Mouse (Mus musculus) liver, embryonic 11.5 days (tissue): ENCODE data around the gene Btbd9. TPM values are rescaled to one million over a fixed set of nuclear protein-coding genes. Genes with fewer than 3 reads are reported as not detected.

Experiments used
- ATAC-seq: fragments of 200-750 bp; cut with Nextera tagmentation; replicated peaks from 2 replicates; pipeline ENCODE4 v1.8.0; 2017; ENCODE audit warnings: moderate number of reproducible peaks, mild to moderate bottlenecking, moderate TSS enrichment, moderate library complexity; ENCODE audit not compliant: low FRiP score
- DNase-seq: peaks from one replicate; pipeline ENCODE4 v3.0.0-alpha.2; 2017; ENCODE audit warnings: low spot score
- H3K27ac ChIP-seq: fragments of 300-500 bp; sonication (generic); 2 replicates; pipeline ENCODE4 v1.5.1; 2014; ENCODE audit warnings: mild to moderate bottlenecking, low read depth, low read length, control low read depth
- H3K27me3 ChIP-seq: fragments of 300-500 bp; sonication (generic); replicated peaks from 2 replicates; pipeline ENCODE4 v1.6.1; 2014; ENCODE audit warnings: low read length, mixed read lengths; ENCODE audit not compliant: control insufficient read depth, insufficient read depth
- H3K36me3 ChIP-seq: fragments of 300-500 bp; sonication (generic); 2 replicates; pipeline ENCODE4 v1.6.1; 2014; ENCODE audit warnings: mild to moderate bottlenecking, low read length, moderate library complexity, mixed read lengths; ENCODE audit not compliant: control insufficient read depth, insufficient read depth
- H3K4me1 ChIP-seq: fragments of 300-500 bp; sonication (generic); replicated peaks from 2 replicates; pipeline ENCODE4 v1.6.1; 2014; ENCODE audit warnings: low read length, mixed read lengths; ENCODE audit not compliant: control insufficient read depth, insufficient read depth
- H3K4me2 ChIP-seq: fragments of 300-500 bp; sonication (generic); 2 replicates; pipeline ENCODE4 v1.6.1; 2014; ENCODE audit warnings: mild to moderate bottlenecking, control low read depth, moderate library complexity
- H3K4me3 ChIP-seq: fragments of 300-500 bp; sonication (generic); 2 replicates; pipeline ENCODE4 v1.5.1; 2014; ENCODE audit warnings: low read depth, low read length, control low read depth
- H3K9ac ChIP-seq: fragments of 300-500 bp; sonication (generic); 2 replicates; pipeline ENCODE4 v1.6.1; 2014; ENCODE audit warnings: low read depth, low read length, control low read depth
- H3K9me3 ChIP-seq: fragments of 300-500 bp; sonication (generic); 2 replicates; pipeline ENCODE4 v1.6.1; 2016; ENCODE audit warnings: low read length, inconsistent platforms, mixed read lengths; ENCODE audit not compliant: control insufficient read depth
- WGBS: fragments of 180-500 bp; shearing (Covaris S2); extraction: QIAGEN DNeasy Blood & Tissue Kit; methylation state at CpG from one replicate; pipeline ENCODE4 v1.1.7; 2014; 5-methylcytosine and 5-hydroxymethylcytosine counted together
- polyA plus RNA-seq: library from polyadenylated mRNA; unstranded; fragments of >200 nt; fragmentation: Nextera tagmentation; extraction: Ambion mirVana; gene quantifications from 2 replicates; pipeline ENCODE4 v1.2.1, GENCODE M21; 2014

Btbd9 gene
- polyA plus RNA-seq, 1 experiment from 2014 or later, result 33.4 TPM

DNA sequence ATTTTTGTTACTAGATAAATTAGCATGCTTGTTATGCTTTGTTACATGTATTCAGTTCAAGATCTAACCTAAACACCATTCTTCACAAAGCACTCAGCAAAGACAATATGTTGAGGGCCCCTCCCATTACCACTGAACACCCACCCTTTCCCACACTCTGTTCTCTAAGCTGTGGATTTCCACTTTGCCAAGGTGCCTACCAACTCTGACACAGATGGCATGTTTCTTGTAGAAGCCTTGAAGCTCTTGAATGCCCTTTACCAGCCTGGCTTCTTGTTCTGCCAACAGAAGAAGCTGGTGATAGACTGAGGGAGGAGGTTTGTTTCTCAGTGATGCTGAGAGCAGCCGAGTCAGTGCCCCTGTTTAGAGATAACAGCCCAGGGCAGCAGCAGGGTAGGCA lies 256.0 kb downstream of the Btbd9 start:
- WGBS, result 39% methylated on average over 1 of the region's 1 CpGs
- Histone ChIP-seq H3K4me3 (no peak overlapping the region), H3K4me1 (no peaks in the 10 kb centered on the region), H3K9ac (no peak overlapping the region), H3K4me2 (no peak overlapping the region), H3K27me3 (no peaks in the 10 kb centered on the region), H3K9me3 (no peaks in the 10 kb centered on the region), H3K36me3 (no peaks in the 10 kb centered on the region), H3K27ac (no peak overlapping the region)
- ATAC-seq, result no peak
- DNase-seq, result no peak

DNA sequence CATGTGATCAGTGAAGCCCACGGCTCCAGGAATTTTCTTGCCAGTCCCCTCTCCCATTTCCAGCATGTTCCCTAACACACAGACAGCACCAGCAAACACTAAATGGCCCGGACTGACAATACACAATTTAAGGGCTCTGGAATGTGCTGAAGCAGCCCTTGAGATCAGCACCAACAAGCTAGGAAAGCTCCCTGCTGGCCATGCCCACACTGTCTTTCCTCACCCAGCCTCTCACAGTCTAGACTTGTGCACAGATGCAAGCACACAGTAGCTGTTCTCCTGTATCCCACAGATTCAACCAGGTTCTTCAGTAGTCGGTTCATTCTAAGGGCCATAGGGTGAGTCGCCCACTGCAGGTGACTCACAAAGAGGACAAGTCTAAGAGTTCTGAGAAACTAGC lies 263.6 kb downstream of the Btbd9 start:
- no peak for DNase-seq

DNA sequence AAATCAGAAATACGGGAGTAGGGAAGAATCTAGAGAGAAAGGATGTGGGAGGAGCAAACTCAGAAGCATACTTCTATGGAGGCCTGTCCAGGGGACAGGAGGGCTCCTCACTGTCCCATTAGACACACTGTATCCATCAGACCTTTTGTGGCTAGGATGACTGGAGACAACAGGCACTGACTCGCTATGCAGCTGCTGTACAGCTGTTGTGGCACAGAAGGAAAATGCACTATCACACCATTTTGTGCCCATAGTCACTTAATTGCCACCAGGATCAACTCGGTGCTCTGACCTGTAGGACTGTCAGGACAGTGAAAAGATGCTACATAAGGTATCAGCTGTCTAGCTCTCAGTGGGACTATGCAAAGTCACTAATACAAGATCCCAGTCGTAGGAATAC lies 266.7 kb downstream of the Btbd9 start:
- Histone ChIP-seq H3K9ac (no peak overlapping the region), H3K27me3 (no peaks in the 10 kb centered on the region), H3K27ac (no peak overlapping the region), H3K4me1 (no peaks in the 10 kb centered on the region), H3K4me3 (no peak overlapping the region), H3K4me2 (no peak overlapping the region), H3K36me3 (no peaks in the 10 kb centered on the region), H3K9me3 (no peaks in the 10 kb centered on the region)
- no peak for ATAC-seq
- 76% methylated on average over 4 of the region's 4 CpGs for WGBS
- no peak for DNase-seq

More for the DNA sequence above, 263.6 kb downstream of the Btbd9 start:
- ATAC-seq, result no peak
- H3K27me3 ChIP-seq, result no peaks in the 10 kb centered on the region
- no peak overlapping the region for H3K4me3 ChIP-seq
- 73% methylated on average over 4 of the region's 4 CpGs for WGBS
- no peaks in the 10 kb centered on the region for H3K4me1 ChIP-seq
- no peaks in the 10 kb centered on the region for H3K9me3 ChIP-seq
- no peak overlapping the region for H3K4me2 ChIP-seq
- no peak overlapping the region for H3K9ac ChIP-seq
- H3K36me3 ChIP-seq, result no peaks in the 10 kb centered on the region
- H3K27ac ChIP-seq, result no peak overlapping the region

DNA sequence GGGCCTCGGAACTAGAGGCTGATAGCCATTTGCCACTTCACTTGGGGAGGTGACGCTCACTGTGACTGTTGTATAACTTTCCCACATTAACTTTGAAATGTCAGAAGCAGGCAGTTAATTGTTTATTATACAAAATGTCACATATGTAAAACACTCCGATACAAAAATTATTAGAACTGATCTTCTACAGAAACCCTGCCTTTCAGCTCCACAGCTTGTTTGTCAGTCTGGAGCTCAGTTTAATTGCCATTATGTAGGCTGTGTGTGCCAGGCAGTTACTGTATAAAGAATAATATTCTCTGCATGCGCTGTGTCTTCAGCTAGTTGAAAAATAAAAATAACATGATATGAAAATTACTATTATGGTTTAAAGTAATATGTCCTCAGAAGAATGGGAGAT lies 267.4 kb downstream of the Btbd9 start:
- Histone ChIP-seq H3K4me1 (no peaks in the 10 kb centered on the region), H3K9me3 (no peaks in the 10 kb centered on the region), H3K36me3 (no peaks in the 10 kb centered on the region), H3K4me3 (no peak overlapping the region), H3K9ac (no peak overlapping the region), H3K4me2 (no peak overlapping the region), H3K27ac (no peak overlapping the region), H3K27me3 (no peaks in the 10 kb centered on the region)
- WGBS, result 78% methylated on average over 4 of the region's 4 CpGs
- DNase-seq, result no peak
- no peak for ATAC-seq

DNA sequence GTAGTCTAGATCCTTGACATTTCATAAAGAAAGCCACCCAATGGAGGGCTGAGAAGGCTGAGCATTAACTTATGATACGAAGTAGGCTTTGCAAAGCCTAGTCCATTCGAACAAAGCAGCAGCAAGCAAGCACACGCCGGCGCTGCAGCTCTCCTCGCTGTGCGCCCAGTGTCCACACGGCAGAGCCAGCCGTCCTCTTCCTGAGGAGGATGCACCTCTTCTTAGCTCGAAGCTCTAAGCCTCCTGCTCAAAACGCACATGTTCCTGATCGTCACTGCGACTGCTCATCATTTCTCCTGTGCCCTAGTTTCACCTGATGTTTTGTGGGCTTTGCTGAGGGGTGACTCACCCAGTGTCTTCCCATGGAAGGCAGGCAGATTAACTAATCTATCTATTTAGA lies 268.0 kb downstream of the Btbd9 start:
- no peak overlapping the region for H3K4me3 ChIP-seq
- no peak for DNase-seq
- ATAC-seq, result no peak
- no peak overlapping the region for H3K27ac ChIP-seq
- H3K4me1 ChIP-seq, result no peaks in the 10 kb centered on the region
- WGBS, result 83% methylated on average over 13 of the region's 13 CpGs
- no peaks in the 10 kb centered on the region for H3K27me3 ChIP-seq
- H3K4me2 ChIP-seq, result no peak overlapping the region
- H3K36me3 ChIP-seq, result no peaks in the 10 kb centered on the region
- no peak overlapping the region for H3K9ac ChIP-seq
- H3K9me3 ChIP-seq, result no peaks in the 10 kb centered on the region

DNA sequence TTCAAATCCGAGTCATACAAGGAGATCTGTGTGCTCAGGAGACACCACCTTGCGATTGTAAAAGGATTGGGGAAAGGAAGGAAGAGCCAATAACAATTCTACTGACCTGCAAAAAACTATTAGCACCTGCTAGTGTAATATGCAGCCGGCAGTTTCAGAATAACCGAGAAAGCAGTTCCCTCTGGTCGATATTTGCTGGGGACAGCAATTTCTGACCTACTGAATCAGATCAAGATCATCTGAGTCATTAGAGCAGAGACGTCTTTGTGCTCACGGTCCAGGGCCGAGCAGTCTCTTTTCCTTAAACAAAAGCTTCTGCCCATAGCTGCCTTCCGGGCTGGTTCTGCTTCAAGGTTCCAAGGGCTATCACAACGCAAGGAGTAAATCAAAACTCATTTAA lies 269.1 kb downstream of the Btbd9 start:
- 73% methylated on average over 10 of the region's 10 CpGs for WGBS

DNA sequence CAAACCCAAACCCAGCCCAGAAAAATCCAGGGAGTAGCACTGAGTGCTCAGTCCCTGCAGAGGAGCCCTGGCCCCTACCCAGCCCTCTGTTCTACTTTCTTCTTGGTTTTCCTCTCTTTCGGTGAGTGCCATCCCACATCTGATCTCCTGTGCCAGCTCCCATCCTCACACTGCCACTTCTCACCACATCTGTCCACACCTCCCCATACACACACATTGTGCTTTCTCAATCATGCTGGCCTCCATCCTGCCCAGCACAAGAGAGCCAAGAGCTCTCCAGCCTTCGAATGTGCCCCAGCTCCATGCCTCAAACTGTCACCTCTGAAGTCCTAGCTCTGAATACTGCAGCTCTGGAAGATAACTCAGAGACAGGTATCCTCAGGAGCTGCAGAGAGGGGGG lies 271.5 kb downstream of the Btbd9 start:
- no peak for ATAC-seq
- no peak for DNase-seq
- WGBS, result 86% methylated on average over 2 of the region's 2 CpGs

More for the DNA sequence above, 269.1 kb downstream of the Btbd9 start:
- Histone ChIP-seq H3K27me3 (no peaks in the 10 kb centered on the region), H3K9me3 (no peaks in the 10 kb centered on the region), H3K4me1 (no peaks in the 10 kb centered on the region), H3K9ac (no peak overlapping the region), H3K4me3 (no peak overlapping the region), H3K4me2 (no peak overlapping the region), H3K36me3 (no peaks in the 10 kb centered on the region), H3K27ac (no peak overlapping the region)
- no peak for DNase-seq
- no peak for ATAC-seq

DNA sequence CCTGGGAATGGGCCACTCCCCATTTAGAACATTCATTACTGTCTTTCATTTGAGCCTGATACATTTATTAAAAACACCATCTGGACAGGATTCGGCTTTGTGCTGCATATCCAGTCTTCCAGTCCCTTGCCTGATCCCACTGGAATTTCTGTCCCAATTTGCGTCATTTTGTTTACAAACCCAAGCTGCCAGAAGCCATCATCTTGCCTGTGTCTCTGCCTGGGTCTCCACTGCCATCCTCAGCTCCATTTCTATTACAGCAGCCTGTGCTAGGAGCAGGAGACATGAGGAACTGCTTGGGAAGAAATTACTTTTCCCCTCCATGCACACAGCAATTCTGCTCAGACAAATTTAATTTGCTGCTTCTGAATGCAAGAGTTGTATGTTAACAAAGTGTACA lies 274.9 kb downstream of the Btbd9 start:
- H3K4me2 ChIP-seq, result no peak overlapping the region
- DNase-seq (no peak), ATAC-seq (no peak)
- no peaks in the 10 kb centered on the region for H3K9me3 ChIP-seq
- H3K27me3 ChIP-seq, result no peaks in the 10 kb centered on the region
- no peak overlapping the region for H3K27ac ChIP-seq
- no peaks in the 10 kb centered on the region; the same call in 1 of the 2 replicates for H3K4me1 ChIP-seq
- no peak overlapping the region for H3K4me3 ChIP-seq
- H3K9ac ChIP-seq, result no peak overlapping the region
- H3K36me3 ChIP-seq, result no peaks in the 10 kb centered on the region
- WGBS, result 79% methylated on average over 2 of the region's 2 CpGs

More for the DNA sequence above, 271.5 kb downstream of the Btbd9 start:
- no peak overlapping the region for H3K4me2 ChIP-seq
- no peak overlapping the region for H3K9ac ChIP-seq
- no peaks in the 10 kb centered on the region for H3K9me3 ChIP-seq
- no peak overlapping the region for H3K4me3 ChIP-seq
- H3K4me1 ChIP-seq, result no peaks in the 10 kb centered on the region
- H3K27me3 ChIP-seq, result no peaks in the 10 kb centered on the region
- H3K36me3 ChIP-seq, result no peaks in the 10 kb centered on the region
- no peak overlapping the region for H3K27ac ChIP-seq

DNA sequence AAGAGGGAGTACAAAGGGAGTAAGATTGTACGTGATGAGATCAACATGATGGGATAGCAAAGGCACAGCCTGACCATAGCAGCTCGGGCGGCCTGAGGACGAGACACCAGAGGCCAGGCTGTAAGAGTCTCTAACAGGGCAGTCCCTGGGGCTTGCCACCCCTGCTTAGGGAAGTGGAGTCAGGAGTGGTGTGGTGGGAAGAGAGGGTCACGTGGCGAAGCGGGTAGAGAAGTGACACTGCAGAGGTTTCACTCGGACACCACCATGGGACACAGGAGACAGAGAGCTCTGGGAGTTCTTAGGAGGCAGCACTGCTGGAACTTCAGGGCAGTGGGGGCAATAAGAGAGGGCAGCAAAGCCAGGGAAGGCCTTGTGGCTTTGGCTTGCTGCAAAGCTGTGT lies 278.9 kb downstream of the Btbd9 start:
- no peaks in the 10 kb centered on the region for H3K27me3 ChIP-seq
- ATAC-seq, result no peak
- WGBS, result 84% methylated on average over 8 of the region's 8 CpGs
- no peak overlapping the region for H3K4me2 ChIP-seq
- no peaks in the 10 kb centered on the region for H3K9me3 ChIP-seq
- no peak overlapping the region for H3K27ac ChIP-seq
- no peak overlapping the region for H3K4me3 ChIP-seq
- DNase-seq, result no peak
- no peaks in the 10 kb centered on the region; the same call in none of the 2 replicates for H3K4me1 ChIP-seq
- H3K9ac ChIP-seq, result no peak overlapping the region
- H3K36me3 ChIP-seq, result no peaks in the 10 kb centered on the region
